Mouse (Mus musculus): Measurements from ENCODE around the gene Kif16b.

Gene Kif16b

GRCm38 (mm10) chr2:142870055-142870454 is 31.3 kb downstream of the Kif16b start:
- DNase-seq, result no peak

- DNase-seq, result no peak
Measured at GRCm38 (mm10) chr2:142867481-142867880, 33.9 kb downstream of the Kif16b start.

GRCm38 (mm10) chr2:142860994-142861393 is 40.3 kb downstream of the Kif16b start:
- DNase-seq, result no peak

DNA sequence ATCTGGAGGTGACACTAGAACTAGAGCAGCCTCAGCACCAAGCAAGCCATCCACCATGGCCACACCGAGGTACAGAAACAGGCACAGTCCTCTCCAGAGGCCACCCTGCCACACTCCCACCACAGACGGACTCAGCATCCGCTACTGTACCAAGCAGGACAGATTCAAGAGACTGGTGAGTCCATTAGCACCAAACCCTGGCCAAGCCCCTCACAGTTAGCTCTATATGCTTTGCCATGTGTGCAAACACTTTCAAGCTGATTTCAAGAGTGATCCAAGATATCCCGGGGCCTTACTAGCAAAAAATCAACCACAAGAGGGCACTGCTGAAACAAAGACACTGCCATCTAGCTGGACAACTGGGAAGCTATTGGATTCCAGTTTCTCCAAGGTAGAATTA is 41.9 kb downstream of the Kif16b start:
- DNase-seq, result peak; percentile 69

DNA sequence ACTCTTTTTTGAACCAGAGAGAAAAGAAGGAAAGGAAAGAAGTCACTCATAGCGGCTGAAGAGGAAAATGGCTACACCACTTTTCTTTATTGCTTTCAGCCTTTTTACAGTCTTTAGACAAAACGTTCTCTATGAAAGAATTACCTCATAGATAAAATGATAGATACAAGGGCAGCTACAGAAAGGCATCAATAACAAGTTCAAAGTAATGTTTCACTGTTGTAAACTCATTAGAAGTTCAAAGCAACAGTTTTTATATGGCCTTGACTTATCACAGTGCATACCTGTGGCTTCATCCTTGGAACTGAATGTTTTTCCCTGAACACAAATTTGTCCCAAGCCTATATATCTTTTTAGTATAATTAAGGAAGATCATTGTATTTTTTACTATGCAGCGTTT is 62.6 kb downstream of the Kif16b start:
- no peak for DNase-seq

DNA sequence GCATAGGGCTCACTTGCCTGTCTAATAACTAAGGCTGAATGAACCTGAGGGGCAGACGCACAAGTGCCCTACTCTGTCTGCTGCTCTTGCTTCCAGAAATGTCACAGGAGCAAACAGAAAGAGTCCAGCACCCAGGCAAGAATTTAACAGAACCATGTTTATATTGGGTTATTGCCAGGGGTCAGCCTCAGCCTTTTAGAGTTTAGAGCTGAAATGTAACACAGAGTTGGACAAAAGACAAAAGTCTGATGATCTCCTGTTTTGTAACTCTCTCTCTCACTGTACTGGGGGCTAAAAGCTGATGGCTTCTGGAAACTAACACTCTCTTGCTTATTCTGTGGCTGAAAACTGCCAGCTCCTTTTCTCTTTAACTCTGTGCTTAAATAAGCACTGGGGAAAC is 63.2 kb downstream of the Kif16b start:
- peak; percentile 51 for DNase-seq

GRCm38 (mm10) chr2:142834751-142835150 is 66.6 kb downstream of the Kif16b start:
- no peak for DNase-seq

DNA sequence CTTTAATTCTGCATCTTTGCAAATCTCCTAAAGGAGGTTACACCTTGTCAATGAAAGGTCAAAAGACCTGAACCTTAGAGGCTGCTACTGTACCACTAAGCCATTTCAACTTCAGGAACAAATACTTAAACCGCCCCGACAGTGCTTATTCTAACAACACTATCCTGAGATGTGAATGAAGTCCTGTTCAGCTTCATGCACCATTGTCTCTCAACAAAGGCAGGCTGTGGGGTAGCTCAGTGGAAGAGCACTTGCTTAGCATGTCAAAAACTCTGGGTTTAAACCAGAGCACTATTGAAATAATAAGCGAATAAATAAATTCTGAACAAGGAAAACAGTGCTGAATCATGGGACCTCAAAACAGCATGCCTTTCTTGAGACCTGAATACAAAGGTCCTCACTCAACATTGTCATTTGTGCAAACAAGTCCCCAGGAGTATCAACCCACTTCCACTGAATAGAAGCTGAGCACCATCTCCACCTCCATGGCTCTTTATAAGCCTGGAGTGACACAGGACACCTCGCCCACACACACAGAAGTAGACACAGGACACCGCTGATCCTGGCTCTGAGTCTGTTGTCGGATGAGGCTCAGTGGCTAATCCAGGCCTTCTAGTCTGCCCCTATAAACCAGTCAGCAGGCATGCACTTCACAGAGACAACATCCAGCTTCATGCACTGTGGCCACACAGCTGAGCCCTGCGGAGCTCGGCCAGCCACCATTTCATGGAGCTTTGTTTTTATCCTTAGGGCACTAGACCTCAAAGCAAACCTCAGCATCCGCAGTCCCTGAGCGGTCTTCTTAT is 68.5 kb downstream of the Kif16b start:
- no peak for DNase-seq

GRCm38 (mm10) chr2:142813033-142813432 is 88.3 kb downstream of the Kif16b start:
- DNase-seq, result peak; percentile 60

- DNase-seq, result no peak
Measured at GRCm38 (mm10) chr2:142803760-142804448, 97.4 kb downstream of the Kif16b start.

DNA sequence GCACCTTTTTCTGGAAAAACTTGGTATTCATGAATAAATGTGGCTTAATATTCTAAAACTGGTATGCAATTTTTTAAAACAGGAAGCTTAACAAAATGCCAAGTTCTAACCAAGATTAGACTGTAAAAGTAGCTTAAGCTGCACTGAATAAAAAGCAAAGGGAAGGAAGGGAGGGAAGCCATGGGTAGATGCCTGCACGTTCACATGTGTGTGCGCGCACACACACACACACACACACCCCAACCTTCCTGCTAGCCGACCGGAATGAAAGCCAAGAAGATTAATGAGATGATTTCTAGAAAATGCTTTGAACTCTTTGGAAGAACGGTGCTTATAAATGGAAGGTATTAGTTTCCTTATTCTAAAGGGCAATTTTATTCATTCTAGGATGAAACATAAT is 104.0 kb downstream of the Kif16b start:
- no peak for DNase-seq

- DNase-seq, result no peak
Measured at GRCm38 (mm10) chr2:142775358-142775757, 126.0 kb downstream of the Kif16b start.

DNA sequence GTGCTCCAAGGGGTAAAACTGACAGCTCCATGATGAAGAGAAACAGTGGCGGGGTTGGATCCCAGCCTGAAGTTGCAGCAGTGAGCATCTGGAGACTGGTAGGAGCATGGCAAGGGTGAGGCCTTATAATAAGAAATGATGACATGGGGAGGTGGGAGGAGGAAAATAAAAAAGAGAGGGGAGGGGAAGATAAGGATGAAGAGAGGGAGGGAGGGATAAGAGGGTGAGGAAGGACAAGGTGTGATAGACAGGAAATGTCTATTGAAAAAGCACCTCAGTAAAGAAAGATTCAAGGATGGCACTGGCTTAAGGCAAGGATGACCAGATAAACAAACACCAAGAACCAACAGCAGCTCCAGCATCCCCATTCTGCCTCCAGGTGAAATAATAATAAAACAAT is 126.6 kb downstream of the Kif16b start:
- DNase-seq, result no peak

- no peak for DNase-seq
Measured at GRCm38 (mm10) chr2:142769647-142770121, 131.6 kb downstream of the Kif16b start.

DNA sequence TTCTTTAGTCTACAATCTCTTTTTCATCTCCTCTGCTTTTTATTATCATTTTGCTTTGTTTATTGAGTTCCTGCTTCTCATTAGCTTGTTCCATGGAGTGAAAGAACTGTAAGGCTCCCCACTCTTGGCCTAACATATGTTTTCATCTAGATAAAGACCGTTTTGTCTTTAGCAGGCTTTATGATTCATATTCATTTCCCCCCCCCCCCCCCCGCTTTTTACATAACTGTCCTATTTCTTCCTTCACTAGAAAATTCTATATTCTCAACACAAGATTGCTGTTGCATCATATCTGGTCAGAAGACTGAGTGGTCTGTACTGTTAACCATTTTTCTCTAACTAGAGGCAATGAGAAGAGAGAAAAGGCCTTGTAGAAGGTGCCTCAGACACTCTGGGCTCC is 137.1 kb downstream of the Kif16b start:
- DNase-seq, result no peak

- no peak for DNase-seq
Measured at GRCm38 (mm10) chr2:142760843-142761242, 140.5 kb downstream of the Kif16b start.

DNA sequence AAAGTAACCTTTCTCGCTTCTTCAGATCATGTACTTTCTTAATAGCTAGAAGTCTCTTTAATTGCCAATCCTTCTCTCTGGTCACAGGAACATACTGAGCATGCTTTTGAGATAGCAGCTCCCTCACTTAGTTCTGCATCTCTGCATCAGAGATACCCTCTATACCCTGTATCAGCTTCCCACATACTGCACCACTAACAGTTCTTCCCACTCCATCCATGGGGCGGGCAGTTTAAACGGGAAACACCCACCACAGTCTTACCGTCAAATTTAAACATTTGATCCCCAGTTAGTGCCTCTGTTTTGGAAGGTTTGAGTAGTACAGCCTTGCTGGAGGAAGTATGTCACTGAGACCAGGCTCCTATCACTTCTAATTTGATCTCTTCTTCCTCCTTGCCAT is 142.1 kb downstream of the Kif16b start:
- no peak for DNase-seq

DNA sequence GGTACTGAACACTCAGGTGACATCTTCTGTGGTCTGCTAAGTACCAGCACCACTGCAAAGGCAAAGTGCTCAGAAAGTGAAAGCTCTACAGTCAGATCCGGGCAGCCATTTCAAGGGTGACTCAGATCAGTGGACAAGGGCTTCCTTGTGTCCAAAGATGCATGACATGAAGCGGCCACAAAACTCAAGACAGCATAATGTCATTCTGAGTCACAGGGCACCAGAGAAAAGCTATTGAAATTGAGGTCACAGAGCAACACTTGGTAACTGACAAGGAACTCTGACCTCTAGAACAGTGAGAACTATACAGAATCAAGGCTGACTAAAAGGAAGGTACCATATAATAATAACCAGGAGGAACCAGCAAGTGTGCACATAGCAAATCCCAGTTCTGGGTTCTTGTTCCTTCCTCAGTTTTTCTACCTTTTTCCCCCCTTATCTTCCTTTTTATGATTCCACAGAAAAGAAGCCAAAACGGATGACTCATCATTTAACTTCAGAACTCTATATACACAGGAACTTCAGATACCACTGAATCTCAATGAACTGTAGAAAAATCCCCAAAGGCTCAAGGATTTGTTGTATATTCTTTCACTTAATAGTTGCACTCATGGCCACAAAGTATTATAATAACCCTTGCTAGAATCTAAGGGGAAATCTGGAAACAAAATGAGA is 143.1 kb downstream of the Kif16b start:
- no peak for DNase-seq

DNA sequence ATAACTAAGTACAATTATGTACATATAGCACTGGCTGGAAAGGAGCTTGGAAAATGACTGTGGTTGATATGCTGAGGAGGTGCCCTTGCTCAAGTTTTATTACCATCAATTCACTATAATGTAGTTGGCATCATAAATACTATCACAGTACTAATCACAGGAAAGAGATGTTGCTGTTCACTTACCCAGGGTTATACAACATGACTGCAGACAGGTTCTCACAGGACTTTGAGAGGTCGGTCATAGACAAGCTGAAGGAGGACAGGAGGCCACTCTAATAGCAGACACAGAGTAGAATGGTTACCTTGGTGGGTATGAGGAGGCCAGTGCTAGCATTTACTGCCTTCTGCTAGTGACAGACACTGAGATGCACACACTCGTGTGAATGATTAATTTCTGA is 162.0 kb downstream of the Kif16b start:
- DNase-seq, result no peak

DNA sequence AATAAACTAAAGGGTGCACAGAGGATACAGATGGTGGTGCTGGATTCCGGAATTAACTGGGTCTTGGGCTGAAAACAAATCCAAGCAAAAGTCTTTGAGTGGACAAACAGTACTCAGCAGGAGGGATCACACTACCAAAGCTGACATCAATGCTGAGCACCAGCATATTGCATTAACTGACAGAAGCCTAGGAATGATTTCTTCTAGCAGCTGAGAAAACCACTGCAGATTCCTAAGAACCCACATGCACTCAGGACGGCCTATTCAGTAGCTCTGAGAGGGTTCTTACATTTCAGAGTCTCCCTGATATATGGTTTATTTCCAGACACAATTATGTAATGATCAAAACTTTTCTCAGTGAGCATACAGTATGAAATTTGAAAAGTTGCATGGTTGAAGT is 162.8 kb downstream of the Kif16b start:
- no peak for DNase-seq

- no peak for DNase-seq
Measured at GRCm38 (mm10) chr2:142735691-142736090, 165.6 kb downstream of the Kif16b start.

DNA sequence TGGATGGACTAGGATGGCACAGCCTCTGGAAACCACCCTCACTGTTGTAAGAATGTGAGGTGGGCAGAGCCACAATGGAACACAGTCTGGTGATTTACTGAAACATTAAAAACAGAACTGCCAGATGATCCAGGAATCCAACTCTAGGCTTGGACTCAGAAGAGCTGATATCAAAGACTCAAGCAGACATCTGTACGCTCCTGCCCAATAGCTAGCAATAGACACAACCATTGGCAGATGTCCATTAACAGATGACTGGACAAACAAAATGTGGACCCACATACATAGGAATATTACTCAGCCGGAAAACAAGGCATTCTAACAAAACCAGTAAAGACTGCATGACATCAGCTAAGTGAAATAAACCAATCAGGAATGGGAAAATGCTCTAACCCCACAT is 167.3 kb downstream of the Kif16b start:
- DNase-seq, result no peak

DNA sequence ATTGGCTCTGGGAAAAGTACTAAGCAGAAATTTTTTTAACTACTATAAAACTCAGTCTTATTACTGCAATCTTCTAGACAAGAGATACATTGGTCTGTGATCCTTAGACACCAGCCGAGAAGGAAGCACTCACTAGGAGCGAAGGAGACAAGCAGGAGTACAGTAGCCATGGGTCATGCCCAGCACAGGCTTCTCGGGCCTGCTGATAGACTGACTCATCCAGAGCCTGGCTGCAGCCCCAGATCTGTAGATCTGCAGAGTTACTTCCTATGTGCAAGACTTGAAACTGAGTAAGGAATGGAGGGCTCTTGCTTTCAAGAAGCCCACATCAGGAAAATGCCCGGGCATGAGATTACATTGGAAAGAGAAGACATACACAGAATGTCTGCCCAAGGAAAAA is 169.0 kb downstream of the Kif16b start:
- no peak for DNase-seq

- DNase-seq, result peak; percentile 14
Measured at GRCm38 (mm10) chr2:142731778-142732092, 169.6 kb downstream of the Kif16b start.

Data from kidney, postnatal 10 days (tissue).